Mouse (Mus musculus): ENCODE data around the gene Taok1. TPM values are rescaled to one million over a fixed set of nuclear protein-coding genes. Genes with fewer than 3 reads are reported as not detected.

The Taok1 gene
- polyA plus RNA-seq, 1 experiment from 2014 or later: 13.4 TPM

GRCm38 (mm10) chr11:77485229-77485628 is 122.4 kb downstream of the Taok1 start:
- Histone ChIP-seq H3K4me1 (peaks cover 30% of the 10 kb centered on the region), H3K27ac (no peak overlapping the region)

GRCm38 (mm10) chr11:77483510-77484255 is 123.9 kb downstream of the Taok1 start:
- peaks cover 27% of the 10 kb centered on the region for H3K4me1 ChIP-seq
- no peak overlapping the region for H3K27ac ChIP-seq
- H3K4me3 ChIP-seq (replicated peaks): no peak overlapping the region
- H3K9ac ChIP-seq: no peak overlapping the region
- WGBS: 42% methylated on average over 11 of the region's 11 CpGs
- H3K27me3 ChIP-seq (replicated peaks): no peaks in the 10 kb centered on the region
- no peaks in the 10 kb centered on the region for H3K9me3 ChIP-seq
- no peak overlapping the region for H3K4me2 ChIP-seq
- no peak for ATAC-seq (ENCODE audit: insufficient read depth, low FRiP score, low read depth)
- H3K36me3 ChIP-seq: no peaks in the 10 kb centered on the region

More at GRCm38 (mm10) chr11:77485229-77485628, 122.4 kb downstream of the Taok1 start:
- H3K4me3 ChIP-seq (replicated peaks): no peak overlapping the region
- WGBS: 51% methylated on average over 6 of the region's 6 CpGs
- no peaks in the 10 kb centered on the region for H3K36me3 ChIP-seq
- ATAC-seq (ENCODE audit: insufficient read depth, low FRiP score, low read depth): no peak
- no peak overlapping the region for H3K4me2 ChIP-seq
- H3K27me3 ChIP-seq (replicated peaks): no peaks in the 10 kb centered on the region
- no peak overlapping the region for H3K9ac ChIP-seq
- no peaks in the 10 kb centered on the region for H3K9me3 ChIP-seq

- Histone ChIP-seq H3K4me2 (no peak overlapping the region), H3K9me3 (no peaks in the 10 kb centered on the region), H3K4me1 (peaks cover 22% of the 10 kb centered on the region), H3K27ac (no peak overlapping the region), H3K4me3 (replicated peaks) (no peak overlapping the region), H3K36me3 (no peaks in the 10 kb centered on the region), H3K27me3 (replicated peaks) (no peaks in the 10 kb centered on the region), H3K9ac (no peak overlapping the region)
- ATAC-seq (ENCODE audit: insufficient read depth, low FRiP score, low read depth): no peak
- WGBS: 66% methylated on average over 3 of the region's 3 CpGs
These were observed 124.6 kb downstream of the Taok1 start for GRCm38 (mm10) chr11:77483043-77483442.

Other genes starting within 250 kb of the Taok1 start
- gene Coro6, start 145.4 kb downstream of the Taok1 start, polyA plus RNA-seq (2015; fragmentation: Nextera tagmentation; extraction: Ambion mirVana): 0.17 and 0.18 TPM in 2 replicates
- 5.9 and 6.2 TPM in 2 replicates for gene Ankrd13b, start 118.1 kb downstream of the Taok1 start, polyA plus RNA-seq (2015; fragmentation: Nextera tagmentation; extraction: Ambion mirVana)
- gene Git1, start 114.3 kb downstream of the Taok1 start, polyA plus RNA-seq (2015; fragmentation: Nextera tagmentation; extraction: Ambion mirVana): 9.7 and 10.9 TPM in 2 replicates
- 4.0 and 5.2 TPM in 2 replicates for gene Abhd15, start 92.7 kb downstream of the Taok1 start, polyA plus RNA-seq (2015; fragmentation: Nextera tagmentation; extraction: Ambion mirVana)
- gene Trp53i13, start 91.8 kb downstream of the Taok1 start, polyA plus RNA-seq (2015; fragmentation: Nextera tagmentation; extraction: Ambion mirVana): 33.7 and 35.8 TPM in 2 replicates
- 0.13 and 0.15 TPM in 2 replicates for gene Gm10392, start 88.6 kb downstream of the Taok1 start, polyA plus RNA-seq (2015; fragmentation: Nextera tagmentation; extraction: Ambion mirVana)
- 4.9 and 5.0 TPM in 2 replicates for gene Nufip2, start 78.3 kb upstream of the Taok1 start, polyA plus RNA-seq (2015; fragmentation: Nextera tagmentation; extraction: Ambion mirVana)
- 0.13 TPM in 1 of 2 replicates, not detected in the other for gene Cryba1, start 117.5 kb upstream of the Taok1 start, polyA plus RNA-seq (2015; fragmentation: Nextera tagmentation; extraction: Ambion mirVana)
- gene Myo18a, start 155.4 kb upstream of the Taok1 start, polyA plus RNA-seq (2015; fragmentation: Nextera tagmentation; extraction: Ambion mirVana): 29.7 and 29.9 TPM in 2 replicates
- 1.5 and 1.6 TPM in 2 replicates for gene Gm10277, start 179.9 kb upstream of the Taok1 start, polyA plus RNA-seq (2015; fragmentation: Nextera tagmentation; extraction: Ambion mirVana)

Measured in stomach, embryonic 15.5 days (tissue).